Mouse (Mus musculus) midbrain, postnatal 0 days (tissue): ENCODE data around the gene Gzmn. TPM values are rescaled to one million over a fixed set of nuclear protein-coding genes. Genes with fewer than 3 reads are reported as not detected.
A peak's percentile ranks its signal among the peaks of the same experiment; 100 is the strongest.
"Not testable (repeated sequence)": the region's sequence is repeated elsewhere in the genome, so short reads cannot be mapped to it uniquely, and the experiment has no call there.

Experiments used
- ATAC-seq: fragments of 200-750 bp; cut with Nextera tagmentation; 2 replicates; pipeline ENCODE4 v1.8.0; 2017; ENCODE audit warnings: moderate number of reproducible peaks, mild to moderate bottlenecking, moderate TSS enrichment, moderate library complexity; ENCODE audit not compliant: low FRiP score
- DNase-seq: peaks from one replicate; pipeline ENCODE4 v3.0.0-alpha.2; 2015; ENCODE audit warnings: low spot score
- H3K27ac ChIP-seq: fragments of 300-500 bp; sonication (generic); 2 replicates; pipeline ENCODE4 v1.5.1; 2014; ENCODE audit warnings: low read depth, mild to moderate bottlenecking, low read length, mixed read lengths
- H3K27me3 ChIP-seq: fragments of 300-500 bp; sonication (generic); 2 replicates; pipeline ENCODE4 v1.6.1; 2014; ENCODE audit warnings: low read length, control low read depth, mixed read lengths; ENCODE audit not compliant: insufficient read depth
- H3K36me3 ChIP-seq: fragments of 300-500 bp; sonication (generic); 2 replicates; pipeline ENCODE4 v1.6.1; 2014; ENCODE audit warnings: low read length, control low read depth, mixed read lengths; ENCODE audit not compliant: insufficient read depth
- H3K4me1 ChIP-seq: fragments of 300-500 bp; sonication (generic); 2 replicates; pipeline ENCODE4 v1.6.1; 2014; ENCODE audit warnings: mild to moderate bottlenecking, control low read depth, antibody characterized with exemption, low read length, mixed read lengths; ENCODE audit not compliant: insufficient read depth
- H3K4me2 ChIP-seq: fragments of 300-500 bp; sonication (generic); 2 replicates; pipeline ENCODE4 v1.6.1; 2014; ENCODE audit warnings: low read depth, mild to moderate bottlenecking, low read length, mixed read lengths; ENCODE audit not compliant: poor library complexity, severe bottlenecking
- H3K4me3 ChIP-seq: fragments of 300-500 bp; sonication (generic); 2 replicates; pipeline ENCODE4 v1.5.1; 2014; ENCODE audit warnings: low read depth, mild to moderate bottlenecking, low read length, moderate library complexity
- H3K9ac ChIP-seq: fragments of 300-500 bp; sonication (generic); replicated peaks from 2 replicates; pipeline ENCODE4 v1.6.1; 2014; ENCODE audit warnings: mild to moderate bottlenecking, low read length, moderate library complexity, mixed read lengths; ENCODE audit not compliant: poor library complexity, severe bottlenecking
- H3K9me3 ChIP-seq: fragments of 300-500 bp; sonication (generic); 2 replicates; pipeline ENCODE4 v1.6.1; 2016; ENCODE audit warnings: low read length, control low read depth
- CTCF ChIP-seq: IDR thresholded peaks from 2 replicates; pipeline ENCODE4 v1.5.1; 2016; ENCODE audit warnings: antibody characterized with exemption, mild to moderate bottlenecking
- whole genome bisulfite sequencing: fragments of 180-500 bp; shearing (Covaris S2); extraction: QIAGEN DNeasy Blood & Tissue Kit; methylation state at CpG from one replicate; pipeline ENCODE4 v1.1.7; 2014; 5-methylcytosine and 5-hydroxymethylcytosine counted together
- polyA plus RNA-seq: library from polyadenylated mRNA; unstranded; fragments of >200 nt; fragmentation: Nextera tagmentation; extraction: Ambion mirVana; gene quantifications from 2 replicates; pipeline ENCODE4 v1.2.1, GENCODE M21; 2015
- total RNA-seq: library from RNA; depleted of rRNA; stranded (reverse); fragments of >200 nt; gene quantifications from 2 replicates; pipeline ENCODE4 v1.2.3, GENCODE M21; 2014; rRNA removed

The Gzmn gene
- total and polyA plus RNA-seq, 2 experiments from 2014 or later: not detected

DNA sequence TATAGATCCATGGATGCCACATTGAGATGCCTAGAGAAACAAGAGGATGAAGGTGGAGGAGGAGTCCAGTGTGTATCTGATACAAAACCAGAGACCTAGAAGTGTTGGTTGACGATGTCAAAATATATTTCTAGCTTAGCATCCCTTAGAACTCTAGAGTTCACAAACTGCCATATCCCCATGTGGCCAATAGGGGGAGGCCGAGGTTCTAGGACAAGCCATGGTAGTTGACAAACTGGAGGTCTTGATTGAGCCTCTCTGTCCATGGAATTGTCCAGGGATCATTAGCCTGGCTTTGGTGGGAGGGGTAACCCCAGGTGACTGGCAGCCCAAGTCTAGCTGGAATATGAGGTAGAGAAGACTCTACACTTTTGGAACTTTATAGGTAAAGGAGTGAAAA is 19.1 kb downstream of the Gzmn start:
- no peak overlapping the region for H3K9ac ChIP-seq
- H3K4me1 ChIP-seq: no peaks in the 10 kb centered on the region
- 71% methylated on average over 2 of the region's 2 CpGs for WGBS
- no peaks in the 10 kb centered on the region for H3K36me3 ChIP-seq
- no peak overlapping the region for H3K4me2 ChIP-seq
- H3K9me3 ChIP-seq: no peaks in the 10 kb centered on the region
- ATAC-seq: no peak
- TF ChIP-seq CTCF: no peak
- no peak for DNase-seq
- H3K27me3 ChIP-seq: no peaks in the 10 kb centered on the region
- H3K4me3 ChIP-seq: no peak overlapping the region
- no peak overlapping the region for H3K27ac ChIP-seq

- peak; percentile 3 for DNase-seq
- not testable (repeated sequence) for H3K4me2 ChIP-seq, H3K27ac ChIP-seq, H3K27me3 ChIP-seq, H3K4me1 ChIP-seq, ATAC-seq, H3K4me3 ChIP-seq, H3K9ac ChIP-seq, H3K36me3 ChIP-seq, H3K9me3 ChIP-seq
- 77% methylated on average over 1 of the region's 1 CpGs for WGBS
These were observed 40.7 kb downstream of the Gzmn start for GRCm38 (mm10) chr14:56133675-56134074.

DNA sequence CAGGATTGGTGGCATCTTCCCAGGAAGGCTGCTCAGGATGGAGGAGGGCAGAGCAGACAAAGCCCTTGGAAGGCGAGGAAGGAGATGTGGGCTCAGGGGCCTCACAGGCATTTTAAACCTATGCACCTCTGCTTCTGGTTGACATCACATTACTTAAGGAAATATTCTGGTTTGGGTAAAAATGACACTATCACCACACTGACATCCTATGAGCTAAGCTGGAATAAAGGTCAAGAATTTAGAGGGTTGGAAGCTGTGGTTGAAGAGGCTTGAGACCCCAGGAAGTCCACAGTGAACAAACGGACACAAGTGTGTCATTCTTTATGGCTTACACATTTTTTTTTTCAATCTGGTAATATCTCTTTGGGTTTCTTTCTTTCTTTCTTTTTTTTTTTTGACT is 41.9 kb downstream of the Gzmn start, which contains the start of gene Gzmd:
TSS of gene Gzmd (minus strand) at position 101 of the 400 bp plus-strand sequence.
- not testable (repeated sequence) for H3K4me2 ChIP-seq, H3K27me3 ChIP-seq, H3K27ac ChIP-seq, H3K4me1 ChIP-seq, H3K9ac ChIP-seq, H3K36me3 ChIP-seq, DNase-seq, H3K4me3 ChIP-seq, ATAC-seq, H3K9me3 ChIP-seq
- WGBS: 78% methylated on average over 2 of the region's 2 CpGs

GRCm38 (mm10) chr14:56128341-56128740 is 46.1 kb downstream of the Gzmn start:
- H3K9ac ChIP-seq: no peak overlapping the region
- no peak overlapping the region for H3K27ac ChIP-seq
- H3K27me3 ChIP-seq: no peaks in the 10 kb centered on the region
- DNase-seq (no peak), ATAC-seq (no peak)
- no peaks in the 10 kb centered on the region for H3K4me1 ChIP-seq
- H3K4me2 ChIP-seq: no peak overlapping the region
- H3K9me3 ChIP-seq: no peaks in the 10 kb centered on the region
- TF ChIP-seq CTCF: peak; percentile 6; the same call in 1 of the 2 replicates
- no peak overlapping the region for H3K4me3 ChIP-seq
- 45% methylated on average over 3 of the region's 3 CpGs for WGBS
- no peaks in the 10 kb centered on the region for H3K36me3 ChIP-seq

DNA sequence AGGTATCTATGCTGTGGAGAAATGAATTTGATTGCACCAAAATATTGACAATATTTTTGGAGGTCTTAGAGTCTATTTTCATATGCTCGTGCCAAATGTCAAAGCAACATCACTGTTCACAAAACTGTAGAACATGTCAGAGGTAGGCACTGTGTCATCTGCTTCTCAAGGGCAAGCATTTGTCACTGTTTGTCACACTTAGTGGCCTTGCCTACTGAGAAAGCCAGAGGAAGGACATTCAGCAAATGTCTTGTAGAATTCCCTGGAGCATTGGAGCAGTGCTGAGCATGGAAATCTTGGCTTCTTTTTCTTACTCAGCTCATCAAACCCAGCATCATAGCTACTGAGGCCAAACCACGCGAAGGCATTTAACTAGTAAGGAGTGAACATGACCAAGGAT is 50.9 kb downstream of the Gzmn start:
- TF ChIP-seq CTCF: no peak
- Histone ChIP-seq H3K4me1 (no peaks in the 10 kb centered on the region), H3K4me3 (no peak overlapping the region), H3K36me3 (no peaks in the 10 kb centered on the region), H3K27ac (no peak overlapping the region), H3K4me2 (no peak overlapping the region), H3K9ac (no peak overlapping the region), H3K9me3 (no peaks in the 10 kb centered on the region), H3K27me3 (no peaks in the 10 kb centered on the region)
- ATAC-seq (no peak), DNase-seq (no peak)
- 90% methylated on average over 3 of the region's 3 CpGs for WGBS

DNA sequence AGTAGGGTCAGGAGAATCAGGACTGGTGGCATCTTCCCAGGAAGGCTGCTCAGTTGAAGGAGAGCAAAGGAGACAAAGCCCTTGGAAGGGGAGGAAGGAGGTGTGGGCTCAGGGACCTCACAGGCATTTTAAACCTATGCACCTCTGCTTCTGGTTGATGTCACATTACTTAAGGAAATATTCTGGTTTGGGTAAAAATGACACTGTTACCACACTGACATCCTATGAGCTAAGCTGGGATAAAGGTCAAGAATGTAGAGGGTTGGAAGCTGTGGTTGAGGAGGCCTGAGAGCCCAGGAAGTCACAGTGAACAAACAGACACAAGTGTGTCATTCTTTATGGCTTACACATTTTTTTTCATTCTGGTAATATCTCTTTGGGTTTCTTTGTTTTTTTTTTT is 53.9 kb downstream of the Gzmn start, which contains the start of gene Gzme:
TSS of gene Gzme (minus strand) at position 101 of the 400 bp plus-strand sequence.
- TF ChIP-seq CTCF: no peak
- no peak within 1 kb of the TSS for H3K9ac ChIP-seq
- ATAC-seq (no peak), DNase-seq (no peak)
- no peak within 1 kb of the TSS for H3K4me3 ChIP-seq
- H3K27ac ChIP-seq: no peak within 1 kb of the TSS
- no peaks in the 10 kb centered on the region for H3K27me3 ChIP-seq
- no peaks in the 10 kb centered on the region for H3K36me3 ChIP-seq
- H3K4me2 ChIP-seq: no peak within 1 kb of the TSS
- H3K9me3 ChIP-seq: no peaks in the 10 kb centered on the region
- no peaks in the 10 kb centered on the region for H3K4me1 ChIP-seq

Other genes with a start within 250 kb of the Gzmn start
- gene Cma1, start 229.9 kb downstream of the Gzmn start, total RNA-seq: 2.7 TPM in 1 of 2 replicates, not detected in the other
- 0.42 and 1.7 TPM in 2 replicates for gene Cma1, start 229.9 kb downstream of the Gzmn start, polyA plus RNA-seq
- not detected in 2 replicates for gene Cma2, start 223.6 kb downstream of the Gzmn start, total RNA-seq
- gene Cma2, start 223.6 kb downstream of the Gzmn start, polyA plus RNA-seq: not detected in 2 replicates
- not detected in 2 replicates for gene Mcpt1, start 156.6 kb downstream of the Gzmn start, total RNA-seq
- not detected in 2 replicates for gene Mcpt1, start 156.6 kb downstream of the Gzmn start, polyA plus RNA-seq
- gene Mcpt9, start 144.1 kb downstream of the Gzmn start, total RNA-seq: not detected in 2 replicates
- gene Mcpt9, start 144.1 kb downstream of the Gzmn start, polyA plus RNA-seq: not detected in 2 replicates
- not detected in 2 replicates for gene Mcpt2, start 132.6 kb downstream of the Gzmn start, total RNA-seq
- gene Mcpt2, start 132.6 kb downstream of the Gzmn start, polyA plus RNA-seq: not detected in 2 replicates
- 0.38 TPM in 1 of 2 replicates, not detected in the other for gene Mcpt4, start 112.3 kb downstream of the Gzmn start, total RNA-seq
- gene Mcpt4, start 112.3 kb downstream of the Gzmn start, polyA plus RNA-seq: not detected in 2 replicates
- gene Mcpt8, start 89.3 kb downstream of the Gzmn start, total RNA-seq: not detected in 2 replicates
- not detected in 2 replicates for gene Mcpt8, start 89.3 kb downstream of the Gzmn start, polyA plus RNA-seq
- not detected in 2 replicates for gene Ctsg, start 72.0 kb downstream of the Gzmn start, total RNA-seq
- gene Ctsg, start 72.0 kb downstream of the Gzmn start, polyA plus RNA-seq: 0.21 TPM in 1 of 2 replicates, not detected in the other
- gene Gzme, start 54.0 kb downstream of the Gzmn start, total RNA-seq: not detected in 2 replicates
- not detected in 2 replicates for gene Gzme, start 54.0 kb downstream of the Gzmn start, polyA plus RNA-seq
- gene Gzmd, start 42.0 kb downstream of the Gzmn start, total RNA-seq: not detected in 2 replicates
- gene Gzmd, start 42.0 kb downstream of the Gzmn start, polyA plus RNA-seq: not detected in 2 replicates
- not detected in 2 replicates for gene Gzmg, start 15.0 kb downstream of the Gzmn start, total RNA-seq
- not detected in 2 replicates for gene Gzmg, start 15.0 kb downstream of the Gzmn start, polyA plus RNA-seq
- gene Gzmf, start 36.8 kb upstream of the Gzmn start, total RNA-seq: not detected in 2 replicates
- gene Gzmf, start 36.8 kb upstream of the Gzmn start, polyA plus RNA-seq: not detected in 2 replicates
- not detected in 2 replicates for gene Gzmc, start 60.1 kb upstream of the Gzmn start, total RNA-seq
- gene Gzmc, start 60.1 kb upstream of the Gzmn start, polyA plus RNA-seq: 0.20 TPM in 1 of 2 replicates, not detected in the other
- not detected in 2 replicates for gene Gzmb, start 87.7 kb upstream of the Gzmn start, total RNA-seq
- gene Gzmb, start 87.7 kb upstream of the Gzmn start, polyA plus RNA-seq: not detected in 2 replicates
- 0.22 and 0.47 TPM in 2 replicates for gene Atp12a, start 190.5 kb upstream of the Gzmn start, total RNA-seq
- gene Atp12a, start 190.5 kb upstream of the Gzmn start, polyA plus RNA-seq: 0.15 and 0.38 TPM in 2 replicates
- 0.82 and 1.7 TPM in 2 replicates for gene Rnf17, start 228.0 kb upstream of the Gzmn start, total RNA-seq
- 0.62 and 1.0 TPM in 2 replicates for gene Rnf17, start 228.0 kb upstream of the Gzmn start, polyA plus RNA-seq